Mouse (Mus musculus): ENCODE measurements around the gene Tor3a. TPM values are rescaled to one million over a fixed set of nuclear protein-coding genes. Genes with fewer than 3 reads are reported as not detected.

Gene Tor3a
- polyA plus RNA-seq, 1 experiment from 2014 or later: 8.0 TPM

- H3K36me3 ChIP-seq: no peaks in the 10 kb centered on the region
- WGBS: 90% methylated on average over 2 of the region's 2 CpGs
- H3K4me3 ChIP-seq: no peak overlapping the region
- no peak overlapping the region for H3K4me2 ChIP-seq
- no peaks in the 10 kb centered on the region for H3K4me1 ChIP-seq
- H3K27ac ChIP-seq: no peak overlapping the region
- no peaks in the 10 kb centered on the region for H3K9me3 ChIP-seq
- no peaks in the 10 kb centered on the region for H3K27me3 ChIP-seq
- H3K9ac ChIP-seq: no peak overlapping the region
- ATAC-seq (ENCODE audit: insufficient number of reproducible peaks, insufficient read depth, low FRiP score, low TSS enrichment, low read depth): no peak
Observed at GRCm38 (mm10) chr1:156605940-156606339, 68.2 kb downstream of the Tor3a start.

GRCm38 (mm10) chr1:156605094-156605866 lies 68.9 kb downstream of the Tor3a start:
- H3K27ac ChIP-seq: no peak overlapping the region
- H3K4me2 ChIP-seq: no peak overlapping the region
- no peak overlapping the region for H3K9ac ChIP-seq
- no peaks in the 10 kb centered on the region for H3K36me3 ChIP-seq
- no peak for ATAC-seq (ENCODE audit: insufficient number of reproducible peaks, insufficient read depth, low FRiP score, low TSS enrichment, low read depth)
- 71% methylated on average over 12 of the region's 12 CpGs for WGBS
- H3K4me1 ChIP-seq: no peaks in the 10 kb centered on the region
- no peak overlapping the region for H3K4me3 ChIP-seq
- no peaks in the 10 kb centered on the region for H3K9me3 ChIP-seq
- no peaks in the 10 kb centered on the region for H3K27me3 ChIP-seq

Other genes starting within 250 kb of the Tor3a start
- gene Soat1, start 200.0 kb downstream of the Tor3a start, polyA plus RNA-seq (2015; fragmentation: Nextera tagmentation; extraction: Ambion mirVana): 24.9 and 30.7 TPM in 2 replicates
- 0.25 and 1.3 TPM in 2 replicates for gene Gm10031, start 150.3 kb downstream of the Tor3a start, polyA plus RNA-seq (2015; fragmentation: Nextera tagmentation; extraction: Ambion mirVana)
- 5.2 and 5.9 TPM in 2 replicates for gene Abl2, start 115.6 kb downstream of the Tor3a start, polyA plus RNA-seq (2015; fragmentation: Nextera tagmentation; extraction: Ambion mirVana)
- gene Fam20b, start 44.7 kb upstream of the Tor3a start, polyA plus RNA-seq (2015; fragmentation: Nextera tagmentation; extraction: Ambion mirVana): 23.5 and 24.1 TPM in 2 replicates
- gene Angptl1, start 164.2 kb upstream of the Tor3a start, polyA plus RNA-seq (2015; fragmentation: Nextera tagmentation; extraction: Ambion mirVana): 17.7 and 18.5 TPM in 2 replicates

Measured in embryonic facial prominence, embryonic 13.5 days (tissue).